Mouse (Mus musculus): ENCODE data around the gene Cenpx. TPM values are rescaled to one million over a fixed set of nuclear protein-coding genes. Genes with fewer than 3 reads are reported as not detected.

Cenpx gene
- total and polyA plus RNA-seq, 2 experiments from 2014 or later = 57.6 to 100 TPM

- no peak for TF ChIP-seq CTCF (IDR thresholded peaks at IDR 0.05; ENCODE audit: low read depth)
- Histone ChIP-seq H3K27me3 (ENCODE audit: insufficient read depth, low read length) (peaks cover 68% of the 10 kb centered on the region), H3K9ac (replicated peaks; ENCODE audit: low read length) (no peak within 1 kb of the TSS; the same call in 1 of the 2 replicates), H3K4me2 (ENCODE audit: low read depth, low read length) (peak within 1 kb of the TSS; percentile 55), H3K36me3 (ENCODE audit: insufficient read depth, low read length) (no peaks in the 10 kb centered on the region), H3K4me1 (ENCODE audit: insufficient read depth, low read length) (no peaks in the 10 kb centered on the region), H3K9me3 (ENCODE audit: low read length) (no peaks in the 10 kb centered on the region), H3K27ac (no peak within 1 kb of the TSS), H3K4me3 (ENCODE audit: low read length) (peak within 1 kb of the TSS; percentile 32)
- WGBS = under 1% methylated on average over 35 of the region's 35 CpGs
- DNase-seq (ENCODE audit: low spot score) (no peak), ATAC-seq (no peak)
Observed at GRCm38 (mm10) chr11:120661076-120661460, 52.5 kb downstream of the Cenpx start, which contains the start of gene Notum. Gene Notum, minus strand, starts transcription at chr11:120661175.

Other genes starting within 250 kb of the Cenpx start
- 67.2 and 113 TPM in 2 replicates for gene Arl16, start 246.1 kb downstream of the Cenpx start, total RNA-seq (2014; rRNA removed)
- gene Arl16, start 246.1 kb downstream of the Cenpx start, polyA plus RNA-seq (2015; fragmentation: Nextera tagmentation; extraction: Ambion mirVana) = 71.2 and 73.0 TPM in 2 replicates
- 37.5 and 52.4 TPM in 2 replicates for gene Mrpl12, start 229.1 kb downstream of the Cenpx start, total RNA-seq (2014; rRNA removed)
- 147 and 155 TPM in 2 replicates for gene Mrpl12, start 229.1 kb downstream of the Cenpx start, polyA plus RNA-seq (2015; fragmentation: Nextera tagmentation; extraction: Ambion mirVana)
- gene Slc25a10, start 221.9 kb downstream of the Cenpx start, total RNA-seq (2014; rRNA removed) = 41.3 and 52.5 TPM in 2 replicates
- 28.0 and 28.8 TPM in 2 replicates for gene Slc25a10, start 221.9 kb downstream of the Cenpx start, polyA plus RNA-seq (2015; fragmentation: Nextera tagmentation; extraction: Ambion mirVana)
- gene Gcgr, start 183.0 kb downstream of the Cenpx start, total RNA-seq (2014; rRNA removed) = 0.99 and 3.1 TPM in 2 replicates
- 1.0 TPM in 2 replicates for gene Gcgr, start 183.0 kb downstream of the Cenpx start, polyA plus RNA-seq (2015; fragmentation: Nextera tagmentation; extraction: Ambion mirVana)
- gene Mcrip1, start 164.0 kb downstream of the Cenpx start, total RNA-seq (2014; rRNA removed) = 144 and 192 TPM in 2 replicates
- gene Mcrip1, start 164.0 kb downstream of the Cenpx start, polyA plus RNA-seq (2015; fragmentation: Nextera tagmentation; extraction: Ambion mirVana) = 250 and 257 TPM in 2 replicates
- not detected in 2 replicates for gene Ppp1r27, start 162.6 kb downstream of the Cenpx start, total RNA-seq (2014; rRNA removed)
- gene Ppp1r27, start 162.6 kb downstream of the Cenpx start, polyA plus RNA-seq (2015; fragmentation: Nextera tagmentation; extraction: Ambion mirVana) = not detected in 2 replicates
- gene P4hb, start 140.5 kb downstream of the Cenpx start, total RNA-seq (2014; rRNA removed) = 147 and 174 TPM in 2 replicates
- gene P4hb, start 140.5 kb downstream of the Cenpx start, polyA plus RNA-seq (2015; fragmentation: Nextera tagmentation; extraction: Ambion mirVana) = 222 TPM in 2 replicates
- gene Arhgdia, start 132.1 kb downstream of the Cenpx start, total RNA-seq (2014; rRNA removed) = 252 and 297 TPM in 2 replicates
- gene Arhgdia, start 132.1 kb downstream of the Cenpx start, polyA plus RNA-seq (2015; fragmentation: Nextera tagmentation; extraction: Ambion mirVana) = 403 and 425 TPM in 2 replicates
- gene Alyref, start 115.4 kb downstream of the Cenpx start, total RNA-seq (2014; rRNA removed) = 95.2 and 114 TPM in 2 replicates
- gene Alyref, start 115.4 kb downstream of the Cenpx start, polyA plus RNA-seq (2015; fragmentation: Nextera tagmentation; extraction: Ambion mirVana) = 185 and 189 TPM in 2 replicates
- 38.0 and 39.6 TPM in 2 replicates for gene Anapc11, start 115.3 kb downstream of the Cenpx start, total RNA-seq (2014; rRNA removed)
- gene Anapc11, start 115.3 kb downstream of the Cenpx start, polyA plus RNA-seq (2015; fragmentation: Nextera tagmentation; extraction: Ambion mirVana) = 198 and 200 TPM in 2 replicates
- gene Npb, start 105.3 kb downstream of the Cenpx start, total RNA-seq (2014; rRNA removed) = 0.78 TPM in 1 of 2 replicates, not detected in the other
- gene Npb, start 105.3 kb downstream of the Cenpx start, polyA plus RNA-seq (2015; fragmentation: Nextera tagmentation; extraction: Ambion mirVana) = 1.8 and 3.0 TPM in 2 replicates
- gene Pcyt2, start 95.8 kb downstream of the Cenpx start, total RNA-seq (2014; rRNA removed) = 120 and 142 TPM in 2 replicates
- gene Pcyt2, start 95.8 kb downstream of the Cenpx start, polyA plus RNA-seq (2015; fragmentation: Nextera tagmentation; extraction: Ambion mirVana) = 125 and 143 TPM in 2 replicates
- 30.8 and 32.8 TPM in 2 replicates for gene Sirt7, start 88.5 kb downstream of the Cenpx start, total RNA-seq (2014; rRNA removed)
- gene Sirt7, start 88.5 kb downstream of the Cenpx start, polyA plus RNA-seq (2015; fragmentation: Nextera tagmentation; extraction: Ambion mirVana) = 32.3 and 38.3 TPM in 2 replicates
- gene Mafg, start 80.1 kb downstream of the Cenpx start, total RNA-seq (2014; rRNA removed) = 35.9 and 39.3 TPM in 2 replicates
- gene Mafg, start 80.1 kb downstream of the Cenpx start, polyA plus RNA-seq (2015; fragmentation: Nextera tagmentation; extraction: Ambion mirVana) = 36.5 and 38.9 TPM in 2 replicates
- 9.0 and 9.3 TPM in 2 replicates for gene Pycr1, start 70.0 kb downstream of the Cenpx start, total RNA-seq (2014; rRNA removed)
- gene Pycr1, start 70.0 kb downstream of the Cenpx start, polyA plus RNA-seq (2015; fragmentation: Nextera tagmentation; extraction: Ambion mirVana) = 13.2 and 13.8 TPM in 2 replicates
- 1.4 and 1.5 TPM in 2 replicates for gene Myadml2, start 65.6 kb downstream of the Cenpx start, total RNA-seq (2014; rRNA removed)
- gene Myadml2, start 65.6 kb downstream of the Cenpx start, polyA plus RNA-seq (2015; fragmentation: Nextera tagmentation; extraction: Ambion mirVana) = 1.3 and 1.5 TPM in 2 replicates
- 6.9 and 10.3 TPM in 2 replicates for gene Notum, start 52.6 kb downstream of the Cenpx start, total RNA-seq (2014; rRNA removed)
- 3.0 and 4.1 TPM in 2 replicates for gene Notum, start 52.6 kb downstream of the Cenpx start, polyA plus RNA-seq (2015; fragmentation: Nextera tagmentation; extraction: Ambion mirVana)
- 105 and 130 TPM in 2 replicates for gene Aspscr1, start 40.8 kb downstream of the Cenpx start, total RNA-seq (2014; rRNA removed)
- 143 and 148 TPM in 2 replicates for gene Aspscr1, start 40.8 kb downstream of the Cenpx start, polyA plus RNA-seq (2015; fragmentation: Nextera tagmentation; extraction: Ambion mirVana)
- gene Lrrc45, start 187 bp upstream of the Cenpx start, total RNA-seq (2014; rRNA removed) = 35.4 and 49.1 TPM in 2 replicates
- 41.7 and 44.3 TPM in 2 replicates for gene Lrrc45, start 187 bp upstream of the Cenpx start, polyA plus RNA-seq (2015; fragmentation: Nextera tagmentation; extraction: Ambion mirVana)
- 669 and 698 TPM in 2 replicates for gene Rac3, start 7.7 kb upstream of the Cenpx start, total RNA-seq (2014; rRNA removed)
- gene Rac3, start 7.7 kb upstream of the Cenpx start, polyA plus RNA-seq (2015; fragmentation: Nextera tagmentation; extraction: Ambion mirVana) = 593 and 639 TPM in 2 replicates
- gene Dcxr, start 13.5 kb upstream of the Cenpx start, total RNA-seq (2014; rRNA removed) = 16.1 and 17.6 TPM in 2 replicates
- 20.2 and 21.3 TPM in 2 replicates for gene Dcxr, start 13.5 kb upstream of the Cenpx start, polyA plus RNA-seq (2015; fragmentation: Nextera tagmentation; extraction: Ambion mirVana)
- gene Cbr2, start 18.4 kb upstream of the Cenpx start, total RNA-seq (2014; rRNA removed) = 4.7 and 6.1 TPM in 2 replicates
- gene Cbr2, start 18.4 kb upstream of the Cenpx start, polyA plus RNA-seq (2015; fragmentation: Nextera tagmentation; extraction: Ambion mirVana) = 3.5 and 4.0 TPM in 2 replicates
- 0.42 and 1.3 TPM in 2 replicates for gene Hmga1b, start 49.1 kb upstream of the Cenpx start, total RNA-seq (2014; rRNA removed)
- 1.9 and 2.5 TPM in 2 replicates for gene Hmga1b, start 49.1 kb upstream of the Cenpx start, polyA plus RNA-seq (2015; fragmentation: Nextera tagmentation; extraction: Ambion mirVana)
- gene Rfng, start 70.5 kb upstream of the Cenpx start, total RNA-seq (2014; rRNA removed) = 93.6 and 97.0 TPM in 2 replicates
- 94.6 and 107 TPM in 2 replicates for gene Rfng, start 70.5 kb upstream of the Cenpx start, polyA plus RNA-seq (2015; fragmentation: Nextera tagmentation; extraction: Ambion mirVana)
- gene Gps1, start 70.5 kb upstream of the Cenpx start, total RNA-seq (2014; rRNA removed) = 304 and 314 TPM in 2 replicates
- gene Gps1, start 70.5 kb upstream of the Cenpx start, polyA plus RNA-seq (2015; fragmentation: Nextera tagmentation; extraction: Ambion mirVana) = 234 and 242 TPM in 2 replicates
- gene Dus1l, start 82.7 kb upstream of the Cenpx start, total RNA-seq (2014; rRNA removed) = 36.3 and 48.5 TPM in 2 replicates
- 40.4 and 42.2 TPM in 2 replicates for gene Dus1l, start 82.7 kb upstream of the Cenpx start, polyA plus RNA-seq (2015; fragmentation: Nextera tagmentation; extraction: Ambion mirVana)
- gene Fasn, start 110.8 kb upstream of the Cenpx start, total RNA-seq (2014; rRNA removed) = 474 and 499 TPM in 2 replicates
- gene Fasn, start 110.8 kb upstream of the Cenpx start, polyA plus RNA-seq (2015; fragmentation: Nextera tagmentation; extraction: Ambion mirVana) = 48.9 and 54.4 TPM in 2 replicates
- 4.2 and 7.1 TPM in 2 replicates for gene Ccdc57, start 219.1 kb upstream of the Cenpx start, total RNA-seq (2014; rRNA removed)
- gene Ccdc57, start 219.1 kb upstream of the Cenpx start, polyA plus RNA-seq (2015; fragmentation: Nextera tagmentation; extraction: Ambion mirVana) = 4.8 and 5.6 TPM in 2 replicates
- 22.9 and 24.9 TPM in 2 replicates for gene Slc16a3, start 234.7 kb upstream of the Cenpx start, total RNA-seq (2014; rRNA removed)
- gene Slc16a3, start 234.7 kb upstream of the Cenpx start, polyA plus RNA-seq (2015; fragmentation: Nextera tagmentation; extraction: Ambion mirVana) = 6.4 and 7.8 TPM in 2 replicates

Measured in hindbrain, postnatal 0 days (tissue).